9 mouse cellular contexts compared by ENCODE assay signal in genomic region chr17:86371101-86371561, GRCm38 (mm10).
DNase-seq lines count a peak whose midpoint lies in the region; ATAC-seq and TF ChIP-seq lines count a peak whose summit lies in the region.
"Had no signal": no experiment of that assay in that cellular context is flagged by ENCODE, and none has a peak within 500 bp of the region (broad histone marks: within the 10 kb centered on the region; RNA-seq: fewer than 3 reads in every experiment).

No protein-coding gene starts in this region.

- H3K4me2 ChIP-seq in lung, embryonic 14.5 days = no peak overlapping the region
- H3K4me2 ChIP-seq in heart, embryonic 13.5 days = no peak overlapping the region
- H3K4me2 ChIP-seq in midbrain, embryonic 15.5 days = no peak overlapping the region

- H3K9ac ChIP-seq in lung, embryonic 14.5 days = no peak overlapping the region
- no peak overlapping the region; the same call in 1 of the 2 replicates for H3K9ac ChIP-seq in heart, embryonic 13.5 days
- H3K9ac ChIP-seq in midbrain, embryonic 15.5 days = no peak overlapping the region

- H3K27ac ChIP-seq in lung, embryonic 14.5 days (ENCODE audit: low read depth) = no peak overlapping the region
- peak overlapping the region; percentile 25 for H3K27ac ChIP-seq in heart, embryonic 13.5 days (replicated peaks)
- H3K27ac ChIP-seq in midbrain, embryonic 15.5 days = peak overlapping the region; percentile 45

- 25% methylated on average over 4 of the region's 4 CpGs for WGBS in lung, embryonic 14.5 days
- WGBS in lung, adult 2 months = 24% methylated on average over 4 of the region's 4 CpGs
- WGBS in heart, embryonic 13.5 days = 36% methylated on average over 4 of the region's 4 CpGs
- 64% methylated on average over 4 of the region's 4 CpGs for WGBS in midbrain, embryonic 15.5 days

- no peak for TF ChIP-seq CTCF in lung, embryonic 14.5 days (IDR thresholded peaks at IDR 0.05; ENCODE audit: low read depth)
- no peak for TF ChIP-seq CTCF in lung, adult 2 months (IDR thresholded peaks at IDR 0.05; ENCODE audit: insufficient read depth, low read length)

- H3K9me3 ChIP-seq in lung, embryonic 14.5 days (ENCODE audit: low read depth, low read length) = no peaks in the 10 kb centered on the region
- H3K9me3 ChIP-seq in heart, embryonic 13.5 days = no peaks in the 10 kb centered on the region
- H3K9me3 ChIP-seq in midbrain, embryonic 15.5 days = no peaks in the 10 kb centered on the region

- peak; percentile 36 for DNase-seq in adrenal gland, adult 2 months
- DNase-seq in adrenal gland, adult 8-10 months = no peak
- DNase-seq in lung, embryonic 14.5 days = peak; percentile 78
- no peak for DNase-seq in lung, adult 2 months
- DNase-seq in spleen, postnatal 4 days (ENCODE audit: low spot score in 2 of 2) = no peak
- DNase-seq in layer of hippocampus, adult 18-20 months (ENCODE audit: low spot score in 2 of 2) = no peak
- DNase-seq: thymus, postnatal 36 days had no signal

- no peaks in the 10 kb centered on the region for H3K27me3 ChIP-seq in lung, embryonic 14.5 days (ENCODE audit: insufficient read depth, low read length)
- no peaks in the 10 kb centered on the region for H3K27me3 ChIP-seq in heart, embryonic 13.5 days (replicated peaks)
- no peaks in the 10 kb centered on the region for H3K27me3 ChIP-seq in midbrain, embryonic 15.5 days (replicated peaks)

- no peaks in the 10 kb centered on the region for H3K36me3 ChIP-seq in lung, embryonic 14.5 days (ENCODE audit: insufficient read depth)
- no peaks in the 10 kb centered on the region for H3K36me3 ChIP-seq in heart, embryonic 13.5 days
- H3K36me3 ChIP-seq in midbrain, embryonic 15.5 days (replicated peaks) = no peaks in the 10 kb centered on the region

- H3K4me3 ChIP-seq in lung, embryonic 14.5 days (ENCODE audit: low read depth, low read length) = no peak overlapping the region
- H3K4me3 ChIP-seq in lung, adult 2 months (replicated peaks; ENCODE audit: extremely low read depth, low read depth, low read length) = no peak overlapping the region
- H3K4me3 ChIP-seq in heart, embryonic 13.5 days = no peak overlapping the region
- H3K4me3 ChIP-seq in midbrain, embryonic 15.5 days = no peak overlapping the region

- peaks cover 12% of the 10 kb centered on the region; the same call in 1 of the 2 replicates for H3K4me1 ChIP-seq in lung, embryonic 14.5 days (ENCODE audit: insufficient read depth)
- H3K4me1 ChIP-seq in lung, adult 2 months (ENCODE audit: control insufficient read depth, insufficient read depth, low read length) = peaks cover 7% of the 10 kb centered on the region
- H3K4me1 ChIP-seq in heart, embryonic 13.5 days = peaks cover 44% of the 10 kb centered on the region
- peaks cover 18% of the 10 kb centered on the region for H3K4me1 ChIP-seq in midbrain, embryonic 15.5 days

- TF ChIP-seq POLR2A in lung, adult 2 months (IDR thresholded peaks at IDR 0.05; ENCODE audit: borderline replicate concordance, extremely low read depth, low read depth, low read length) = no peak

- ATAC-seq in lung, embryonic 14.5 days (ENCODE audit: insufficient read depth) = peak; percentile 65; the same call in 1 of the 2 replicates
- ATAC-seq in heart, embryonic 13.5 days (ENCODE audit: extremely low read depth, insufficient number of reproducible peaks, low FRiP score, low TSS enrichment) = no peak
- ATAC-seq in midbrain, embryonic 15.5 days (replicated peaks) = peak; percentile 30

Comparison
In these comparisons a context has a peak if more than half of its experiments do, and no peak if none do; other contexts are left out.
1. DNase-seq: peak in adrenal gland, adult 2 months (single experiment) and lung, embryonic 14.5 days (single experiment); none in adrenal gland, adult 8-10 months (single experiment), lung, adult 2 months (single experiment), spleen, postnatal 4 days (0 of 2) and layer of hippocampus, adult 18-20 months (0 of 2).